Mouse (Mus musculus) erythroblast, embryonic 14.5 days (primary cell): ENCODE data around the gene Col25a1.

Source experiments
- GATA1 ChIP-seq: IDR thresholded peaks from 2 replicates; pipeline ENCODE4 v1.6.1; 2012; ENCODE audit warnings: low read length, inconsistent platforms, mixed read lengths
- TAL1 ChIP-seq: IDR thresholded peaks from 3 replicates; pipeline ENCODE4 v1.6.1; 2012; ENCODE audit warnings: low read length, inconsistent platforms, mixed read lengths

- TF ChIP-seq TAL1: no peak
- no peak for TF ChIP-seq GATA1
These were observed 463.7 kb downstream of the Col25a1 start for GRCm38 (mm10) chr3:130595050-130595449.
